Mouse (Mus musculus): ENCODE data around the gene Lpp. TPM values are rescaled to one million over a fixed set of nuclear protein-coding genes. Genes with fewer than 3 reads are reported as not detected.

The Lpp gene
- polyA plus RNA-seq, 1 experiment from 2014 or later, result 20.7 TPM

DNA sequence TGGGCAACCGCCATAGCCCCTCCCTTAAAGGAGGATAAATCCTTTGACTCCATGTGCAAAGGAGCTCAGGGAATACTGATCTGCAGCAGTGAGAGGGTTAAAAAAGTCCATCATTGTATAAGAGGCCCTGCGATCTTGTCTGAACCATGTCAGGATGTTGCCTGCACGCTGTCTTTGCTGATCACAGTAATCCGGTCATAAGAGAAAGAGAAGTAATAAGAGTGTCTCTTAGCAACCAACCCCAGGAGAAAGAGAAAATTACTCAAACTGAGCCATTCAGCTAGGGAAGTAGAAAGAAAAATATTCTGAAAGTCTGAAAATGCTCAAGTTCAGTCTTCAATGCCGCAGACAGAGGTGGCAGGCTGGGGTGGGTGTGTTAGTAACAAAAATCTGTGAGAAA is 231.0 kb downstream of the Lpp start:
- Histone ChIP-seq H3K9ac (replicated peaks) (no peak overlapping the region), H3K4me3 (no peak overlapping the region), H3K27me3 (no peaks in the 10 kb centered on the region), H3K4me1 (peaks cover 7% of the 10 kb centered on the region), H3K36me3 (no peaks in the 10 kb centered on the region), H3K27ac (replicated peaks) (0 out of 2 replicates have a peak overlapping the region, but pooled peaks have one; percentile 39), H3K9me3 (no peaks in the 10 kb centered on the region), H3K4me2 (replicated peaks) (no peak overlapping the region; the same call in 1 of the 2 replicates)
- ATAC-seq (ENCODE audit: low FRiP score, low read depth), result peak; percentile 73
- 18% methylated on average over 5 of the region's 5 CpGs for WGBS

DNA sequence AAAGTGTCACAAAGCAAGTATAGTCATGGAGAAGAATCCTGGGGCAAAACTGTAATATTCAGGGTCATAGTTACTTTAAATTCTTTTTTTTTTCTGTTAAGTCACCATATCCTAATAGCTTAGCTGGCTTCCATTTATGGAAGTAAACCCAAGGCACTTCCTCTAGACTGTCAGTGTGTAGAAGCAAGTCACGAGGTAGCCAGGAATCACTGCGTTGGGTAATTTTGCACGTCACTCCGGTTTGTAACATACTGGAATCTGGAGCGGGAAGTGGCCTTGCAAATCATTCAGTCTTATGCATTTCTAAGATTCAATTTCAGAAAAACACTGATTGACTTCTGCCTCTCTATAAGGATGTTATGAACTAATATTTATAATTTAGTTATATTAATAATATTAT is 232.3 kb downstream of the Lpp start:
- H3K4me2 ChIP-seq (replicated peaks), result no peak overlapping the region
- H3K9ac ChIP-seq (replicated peaks), result no peak overlapping the region
- no peaks in the 10 kb centered on the region for H3K9me3 ChIP-seq
- H3K4me3 ChIP-seq, result no peak overlapping the region
- no peak for ATAC-seq (ENCODE audit: low FRiP score, low read depth)
- WGBS, result 94% methylated on average over 5 of the region's 5 CpGs
- H3K27ac ChIP-seq (replicated peaks), result no peak overlapping the region
- H3K27me3 ChIP-seq, result no peaks in the 10 kb centered on the region
- no peaks in the 10 kb centered on the region for H3K36me3 ChIP-seq
- peaks cover 7% of the 10 kb centered on the region for H3K4me1 ChIP-seq

DNA sequence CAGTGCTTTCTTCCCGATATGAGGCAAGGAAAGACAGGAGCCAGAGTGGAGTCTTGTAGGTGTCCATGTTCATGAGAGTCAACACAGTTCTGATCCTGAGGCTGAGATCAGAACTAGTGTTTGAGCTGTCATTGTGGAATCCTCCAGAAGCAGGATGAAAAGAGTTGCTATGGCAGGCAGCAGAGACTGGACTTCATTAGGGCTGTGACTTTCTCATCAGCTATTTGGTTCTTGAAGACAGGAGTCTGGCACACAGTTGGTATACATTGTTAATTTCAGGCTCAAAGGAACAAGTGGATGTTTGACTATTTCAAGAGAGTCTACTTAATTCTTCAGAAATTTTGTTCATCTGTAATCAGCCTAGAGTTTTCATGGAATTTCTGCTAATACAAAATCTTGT is 235.5 kb downstream of the Lpp start:
- no peak overlapping the region for H3K9ac ChIP-seq (replicated peaks)
- no peak overlapping the region for H3K27ac ChIP-seq (replicated peaks)
- peaks cover 7% of the 10 kb centered on the region for H3K4me1 ChIP-seq
- H3K4me3 ChIP-seq, result no peak overlapping the region
- H3K4me2 ChIP-seq (replicated peaks), result no peak overlapping the region
- 97% methylated on average over 1 of the region's 1 CpGs for WGBS
- no peak for ATAC-seq (ENCODE audit: low FRiP score, low read depth)
- no peaks in the 10 kb centered on the region for H3K36me3 ChIP-seq
- H3K27me3 ChIP-seq, result peaks cover 16% of the 10 kb centered on the region
- no peaks in the 10 kb centered on the region for H3K9me3 ChIP-seq

DNA sequence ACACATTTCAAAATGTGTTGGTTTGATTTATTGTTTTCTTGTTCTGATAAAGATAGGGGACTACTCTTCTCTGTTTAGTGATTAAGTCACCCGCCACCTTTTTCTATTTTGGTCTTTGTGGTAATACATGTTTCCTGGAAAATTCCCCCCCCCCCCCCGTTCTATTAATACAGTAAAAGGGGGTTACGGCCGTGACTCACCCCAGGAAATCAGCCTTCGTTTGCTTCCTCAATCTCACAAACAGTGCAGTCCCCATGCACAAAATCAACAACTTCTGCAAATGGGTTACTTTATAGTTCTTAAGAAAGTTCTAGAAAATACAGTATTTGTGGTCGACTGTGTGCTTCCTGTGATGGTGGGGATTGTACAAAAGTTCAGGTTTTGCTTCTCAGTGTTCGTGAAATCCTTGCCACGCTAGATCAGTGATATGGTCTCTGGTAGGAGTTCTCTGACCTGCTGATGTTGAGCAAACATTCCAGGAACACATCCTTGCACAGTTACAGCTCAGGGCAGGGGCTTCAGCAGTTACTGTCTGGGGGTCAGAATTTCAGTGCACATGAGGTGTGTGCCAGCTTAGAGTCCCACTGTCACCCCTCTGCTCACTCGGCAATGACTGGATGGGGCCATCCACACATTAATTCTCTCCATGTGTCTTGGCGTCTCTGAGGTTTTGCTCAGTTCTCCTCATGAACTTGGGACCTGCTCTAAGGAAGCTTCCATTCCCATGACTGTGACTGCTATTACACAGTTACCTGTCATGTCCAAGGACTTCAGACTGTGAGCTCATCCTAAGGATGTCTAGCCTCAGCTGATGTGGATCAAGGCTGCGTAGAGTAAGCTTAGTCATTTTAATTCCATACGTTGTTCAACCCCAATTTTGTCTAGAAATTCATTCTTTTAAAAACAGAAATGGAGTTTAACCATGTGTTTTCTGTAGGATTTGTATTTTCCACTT is 236.2 kb downstream of the Lpp start:
- H3K4me3 ChIP-seq, result no peak overlapping the region
- WGBS, result 85% methylated on average over 12 of the region's 12 CpGs
- ATAC-seq (ENCODE audit: low FRiP score, low read depth), result no peak
- no peak overlapping the region for H3K4me2 ChIP-seq (replicated peaks)
- no peaks in the 10 kb centered on the region for H3K9me3 ChIP-seq
- H3K36me3 ChIP-seq, result no peaks in the 10 kb centered on the region
- no peak overlapping the region for H3K9ac ChIP-seq (replicated peaks)
- peaks cover 2% of the 10 kb centered on the region for H3K4me1 ChIP-seq
- no peak overlapping the region for H3K27ac ChIP-seq (replicated peaks)
- peaks cover 19% of the 10 kb centered on the region for H3K27me3 ChIP-seq

DNA sequence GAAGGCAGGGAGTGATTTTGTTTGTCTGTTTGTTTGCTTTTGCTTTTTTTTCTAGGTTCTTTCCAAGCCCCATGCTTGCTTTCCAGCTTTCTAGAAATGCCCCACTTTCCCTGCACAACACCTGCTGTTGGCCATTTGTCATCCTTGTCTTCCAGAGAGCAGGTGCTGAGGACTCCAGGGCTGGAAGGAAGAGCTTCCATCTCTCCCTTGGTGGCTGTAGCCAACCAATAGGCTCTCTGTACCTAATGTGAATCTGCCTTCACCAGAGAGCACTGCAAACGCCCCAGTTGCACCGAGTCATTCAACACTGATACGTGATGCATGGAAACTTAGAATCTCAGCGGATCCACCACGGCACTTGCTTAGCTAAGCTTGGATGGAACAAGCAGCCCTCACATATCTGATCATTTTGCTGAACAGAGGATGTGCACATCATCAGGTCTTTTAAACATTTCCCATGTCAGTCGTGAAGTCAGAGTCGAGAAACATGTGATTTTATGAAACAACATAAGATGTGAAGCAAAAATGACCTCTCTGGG is 242.1 kb downstream of the Lpp start:
- Histone ChIP-seq H3K27me3 (peaks cover 60% of the 10 kb centered on the region), H3K4me1 (no peaks in the 10 kb centered on the region), H3K4me3 (no peak overlapping the region), H3K36me3 (no peaks in the 10 kb centered on the region), H3K9me3 (no peaks in the 10 kb centered on the region), H3K4me2 (replicated peaks) (no peak overlapping the region), H3K9ac (replicated peaks) (no peak overlapping the region), H3K27ac (replicated peaks) (no peak overlapping the region)
- WGBS, result 91% methylated on average over 7 of the region's 7 CpGs
- ATAC-seq (ENCODE audit: low FRiP score, low read depth), result no peak

DNA sequence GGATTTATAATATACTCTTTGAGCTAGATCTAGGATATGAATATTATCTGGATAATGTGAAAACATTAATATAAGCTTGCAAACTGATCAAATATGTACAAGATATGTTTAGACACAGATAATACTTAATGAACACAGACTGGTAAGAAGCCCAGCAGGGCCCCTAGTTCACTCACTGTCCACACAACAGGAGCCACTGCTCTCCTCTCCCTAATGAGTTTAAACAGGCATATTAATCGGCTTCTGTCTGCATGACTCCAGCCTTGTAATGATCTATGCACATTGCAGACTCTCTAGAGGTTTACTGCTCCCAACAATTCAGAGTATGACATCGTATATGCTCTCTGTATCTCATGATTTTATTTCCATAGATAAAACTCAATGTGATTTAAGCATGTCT is 243.6 kb downstream of the Lpp start:
- H3K4me1 ChIP-seq, result no peaks in the 10 kb centered on the region
- H3K4me3 ChIP-seq, result no peak overlapping the region
- 79% methylated on average over 2 of the region's 2 CpGs for WGBS
- no peak overlapping the region for H3K27ac ChIP-seq (replicated peaks)
- H3K9ac ChIP-seq (replicated peaks), result no peak overlapping the region
- no peak overlapping the region for H3K4me2 ChIP-seq (replicated peaks)
- no peak for ATAC-seq (ENCODE audit: low FRiP score, low read depth)
- peaks cover 65% of the 10 kb centered on the region for H3K27me3 ChIP-seq
- H3K36me3 ChIP-seq, result no peaks in the 10 kb centered on the region
- no peaks in the 10 kb centered on the region for H3K9me3 ChIP-seq

DNA sequence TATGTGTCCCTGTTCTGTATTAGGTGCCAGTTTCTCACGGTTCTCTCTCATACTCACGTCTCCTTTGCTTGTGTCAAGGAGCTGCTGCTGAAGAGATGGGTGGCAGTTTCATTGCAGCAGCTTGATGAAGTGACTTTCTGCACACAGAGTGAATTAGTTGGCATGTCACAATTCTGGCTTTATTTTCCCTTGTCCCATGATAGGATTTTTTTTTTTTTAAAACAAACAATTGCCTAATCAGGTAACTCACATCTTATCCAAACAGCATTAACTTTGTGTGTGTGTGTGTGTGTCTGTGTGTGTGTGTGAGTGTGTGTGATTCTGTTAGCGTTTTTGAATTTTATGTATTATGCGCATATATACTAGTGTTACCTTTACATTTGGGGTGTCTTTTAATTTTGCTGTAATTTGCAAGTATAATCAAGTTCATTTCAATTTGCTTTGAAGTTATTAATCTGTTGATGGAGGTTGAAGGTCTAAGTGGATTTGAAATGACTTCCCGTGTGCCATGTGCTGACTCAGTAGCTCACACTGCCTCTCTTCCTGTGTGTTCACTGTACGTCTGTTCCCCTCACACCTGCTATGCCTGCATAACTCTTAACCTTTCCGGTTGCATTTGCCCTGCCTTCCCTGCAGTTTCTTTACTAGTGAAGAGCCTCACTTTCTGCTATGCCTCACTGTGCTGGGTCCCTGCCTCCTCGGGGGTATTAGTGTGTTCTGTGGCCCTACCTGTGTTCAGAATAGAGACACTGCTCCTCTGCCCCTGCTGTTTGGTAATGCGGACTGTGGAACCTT is 247.9 kb downstream of the Lpp start:
- ATAC-seq (ENCODE audit: low FRiP score, low read depth), result no peak

DNA sequence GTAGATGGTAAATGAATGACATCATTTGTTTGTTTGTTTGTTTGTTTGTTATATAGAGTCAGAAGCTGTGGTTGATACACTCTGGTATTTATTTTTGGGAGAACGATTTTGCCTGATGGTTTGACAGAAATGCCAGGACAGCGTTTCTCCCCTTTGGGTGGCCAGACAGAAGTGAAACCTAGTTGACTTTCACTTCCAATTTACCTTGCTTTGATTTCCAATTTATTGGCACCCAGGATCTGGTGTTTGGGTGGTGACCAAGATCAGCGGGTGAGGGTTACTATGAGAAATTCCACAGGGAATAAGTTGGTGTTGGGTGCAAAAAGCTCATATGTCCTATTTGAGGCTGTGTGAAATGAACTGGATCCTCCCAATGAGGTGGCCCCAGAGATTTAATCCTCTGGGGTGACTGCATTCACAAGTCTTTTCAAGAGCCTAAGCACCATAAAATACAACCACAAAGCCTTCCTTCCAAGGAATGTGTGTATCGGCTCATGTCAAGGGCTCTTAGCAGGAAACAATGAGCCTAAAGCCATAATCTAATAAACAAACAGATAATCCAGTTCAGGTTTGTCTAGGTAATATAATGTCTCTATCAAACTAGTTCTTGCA is 249.8 kb downstream of the Lpp start:
- no peak overlapping the region for H3K4me2 ChIP-seq (replicated peaks)
- H3K36me3 ChIP-seq, result no peaks in the 10 kb centered on the region
- no peaks in the 10 kb centered on the region for H3K9me3 ChIP-seq
- H3K27me3 ChIP-seq, result peaks cover 69% of the 10 kb centered on the region
- no peak overlapping the region for H3K9ac ChIP-seq (replicated peaks)
- no peak for ATAC-seq (ENCODE audit: low FRiP score, low read depth)
- no peak overlapping the region for H3K27ac ChIP-seq (replicated peaks)
- H3K4me1 ChIP-seq, result 0 out of 2 replicates have a peak, but pooled peaks cover 2% of the 10 kb centered on the region
- 41% methylated on average over 4 of the region's 4 CpGs for WGBS
- no peak overlapping the region for H3K4me3 ChIP-seq

More for the DNA sequence above, 247.9 kb downstream of the Lpp start:
- Histone ChIP-seq H3K4me3 (no peak overlapping the region), H3K4me2 (replicated peaks) (no peak overlapping the region), H3K9ac (replicated peaks) (no peak overlapping the region), H3K27ac (replicated peaks) (no peak overlapping the region), H3K27me3 (peaks cover 63% of the 10 kb centered on the region), H3K36me3 (no peaks in the 10 kb centered on the region), H3K9me3 (no peaks in the 10 kb centered on the region), H3K4me1 (0 out of 2 replicates have a peak, but pooled peaks cover 2% of the 10 kb centered on the region)
- WGBS, result 78% methylated on average over 9 of the region's 9 CpGs

DNA sequence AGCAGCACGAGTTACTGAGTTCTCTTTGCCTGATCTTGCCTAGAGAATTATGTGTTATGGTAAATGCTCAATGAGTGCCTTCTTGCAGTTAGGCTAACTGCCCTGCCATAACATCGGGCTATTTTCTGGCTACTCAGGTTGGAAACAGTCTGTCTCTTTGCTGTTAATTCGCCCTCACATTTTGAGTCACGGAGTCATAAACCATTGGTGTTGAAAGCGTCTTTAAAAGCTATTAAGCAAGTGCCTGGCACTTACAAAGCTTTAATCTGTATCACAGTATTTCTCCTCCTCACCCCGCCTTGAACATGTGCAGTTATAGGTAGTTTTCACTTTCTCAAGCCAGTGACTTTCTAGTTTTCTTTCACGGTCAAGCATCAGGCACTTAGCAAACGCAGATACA is 250.8 kb downstream of the Lpp start:
- H3K9me3 ChIP-seq, result no peaks in the 10 kb centered on the region
- no peak overlapping the region for H3K4me3 ChIP-seq
- no peak for ATAC-seq (ENCODE audit: low FRiP score, low read depth)
- no peak overlapping the region for H3K27ac ChIP-seq (replicated peaks)
- H3K4me1 ChIP-seq, result 0 out of 2 replicates have a peak, but pooled peaks cover 2% of the 10 kb centered on the region
- no peaks in the 10 kb centered on the region for H3K36me3 ChIP-seq
- H3K27me3 ChIP-seq, result peaks cover 62% of the 10 kb centered on the region
- no peak overlapping the region for H3K9ac ChIP-seq (replicated peaks)
- H3K4me2 ChIP-seq (replicated peaks), result no peak overlapping the region
- WGBS, result 88% methylated on average over 8 of the region's 8 CpGs

DNA sequence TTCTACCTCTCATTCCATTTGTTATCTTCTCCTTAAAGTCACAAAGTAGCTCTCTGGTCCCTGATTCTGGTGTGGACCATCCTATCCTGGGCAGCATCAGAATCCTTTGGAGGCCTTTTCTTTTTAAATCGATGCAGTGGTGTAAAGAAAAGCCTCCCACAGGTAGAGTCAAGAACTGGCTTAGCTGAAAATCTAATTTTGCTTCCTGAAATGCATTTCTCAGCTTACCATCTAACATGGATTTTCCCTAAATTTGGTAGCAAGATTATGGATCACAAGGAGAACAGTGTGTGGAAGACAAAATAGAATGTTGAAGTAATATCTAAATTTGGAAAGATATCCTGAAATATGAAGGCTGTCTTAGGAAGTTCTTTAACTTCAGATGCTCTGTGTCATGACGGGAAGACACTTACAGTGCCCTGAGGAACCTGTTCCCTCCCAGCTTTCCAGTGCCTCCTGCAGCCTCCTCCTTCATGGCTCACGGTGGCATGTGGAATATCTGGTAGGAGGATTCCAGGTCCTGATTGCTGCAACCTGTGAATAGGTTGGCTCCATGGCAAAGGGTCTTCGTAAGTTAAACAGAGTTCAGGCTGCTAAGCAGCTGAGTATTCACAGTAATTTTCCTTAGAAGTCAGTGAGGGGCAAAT is 251.6 kb downstream of the Lpp start:
- Histone ChIP-seq H3K9me3 (no peaks in the 10 kb centered on the region), H3K4me1 (0 out of 2 replicates have a peak, but pooled peaks cover 2% of the 10 kb centered on the region), H3K4me2 (replicated peaks) (no peak overlapping the region), H3K27ac (replicated peaks) (no peak overlapping the region), H3K27me3 (peaks cover 58% of the 10 kb centered on the region), H3K9ac (replicated peaks) (no peak overlapping the region), H3K36me3 (no peaks in the 10 kb centered on the region), H3K4me3 (no peak overlapping the region)
- 86% methylated on average over 4 of the region's 4 CpGs for WGBS
- no peak for ATAC-seq (ENCODE audit: low FRiP score, low read depth)

DNA sequence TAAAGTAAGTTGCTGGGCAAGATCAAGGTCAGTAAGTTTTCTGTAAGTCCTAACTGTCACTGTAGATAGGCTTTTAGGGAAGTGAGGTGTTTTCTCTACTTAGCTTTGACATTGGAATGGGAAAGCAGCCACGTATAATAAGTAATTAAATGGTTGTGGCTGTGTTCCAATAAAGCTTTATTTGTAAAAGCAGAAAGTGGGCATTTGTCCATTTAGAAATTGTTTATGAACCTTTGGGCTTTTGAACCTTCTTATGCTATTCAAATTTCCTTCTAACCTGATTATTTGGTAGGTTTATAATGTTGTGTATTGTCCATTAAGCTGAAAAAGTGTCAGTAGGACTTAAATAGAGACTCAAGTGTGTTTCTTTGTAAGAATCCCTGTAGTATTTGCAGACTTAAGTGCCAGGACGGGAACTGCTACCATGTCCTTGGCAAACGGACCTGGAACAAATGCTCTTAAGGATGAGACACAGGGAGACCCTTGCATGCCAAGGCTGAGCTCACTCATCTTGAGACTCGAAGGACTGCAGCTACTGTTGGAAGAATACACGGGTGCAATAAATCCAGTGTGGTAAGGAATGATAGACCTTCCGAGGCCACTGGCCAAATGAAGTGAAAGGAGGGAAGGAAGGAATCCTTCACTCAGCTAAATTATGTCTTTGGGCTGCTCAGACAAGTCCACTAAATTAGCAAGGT is 252.7 kb downstream of the Lpp start:
- Histone ChIP-seq H3K4me3 (no peak overlapping the region), H3K9ac (replicated peaks) (no peak overlapping the region), H3K4me1 (0 out of 2 replicates have a peak, but pooled peaks cover 2% of the 10 kb centered on the region), H3K9me3 (no peaks in the 10 kb centered on the region), H3K27me3 (peaks cover 55% of the 10 kb centered on the region), H3K27ac (replicated peaks) (no peak overlapping the region), H3K36me3 (no peaks in the 10 kb centered on the region), H3K4me2 (replicated peaks) (no peak overlapping the region)
- ATAC-seq (ENCODE audit: low FRiP score, low read depth), result no peak
- WGBS, result 85% methylated on average over 6 of the region's 6 CpGs
